Mouse (Mus musculus) cerebellum, postnatal 36 days (tissue): ENCODE measurements around the gene Pde4c.

Experiments
- DNase-seq, 2 experiments: peaks; one replicate each; pipeline ENCODE4 v3.0.0; 2021 to 2022; ENCODE audit warnings: mixed read lengths in 2 of 2

The Pde4c gene

GRCm38 (mm10) chr8:70723486-70724210, at the start of gene Pde4c:
Pde4c (plus strand) TSS chr8:70723720.
- peak in 1 of 2 experiments; percentile 1 for DNase-seq

- peak in 1 of 2 experiments; percentile 24 for DNase-seq
Observed at GRCm38 (mm10) chr8:70674109-70674508, 49.4 kb upstream of the Pde4c start.

- DNase-seq = no peak
Observed at GRCm38 (mm10) chr8:70674716-70675115, 48.8 kb upstream of the Pde4c start.

- DNase-seq = no peak
Observed at GRCm38 (mm10) chr8:70675336-70675735, 48.2 kb upstream of the Pde4c start.

- DNase-seq = no peak
Observed at GRCm38 (mm10) chr8:70677451-70678080, 46.0 kb upstream of the Pde4c start.

- no peak for DNase-seq
Observed at GRCm38 (mm10) chr8:70678679-70679078, 44.8 kb upstream of the Pde4c start.

- DNase-seq = no peak
Observed at GRCm38 (mm10) chr8:70679404-70679803, 44.1 kb upstream of the Pde4c start.

- DNase-seq = no peak
Observed at GRCm38 (mm10) chr8:70680039-70680438, 43.5 kb upstream of the Pde4c start.

GRCm38 (mm10) chr8:70681410-70681809, 42.1 kb upstream of the Pde4c start:
- no peak for DNase-seq

- no peak for DNase-seq
Observed at GRCm38 (mm10) chr8:70682193-70682592, 41.3 kb upstream of the Pde4c start.

GRCm38 (mm10) chr8:70682692-70683091, 40.8 kb upstream of the Pde4c start:
- no peak for DNase-seq

- no peak for DNase-seq
Observed at GRCm38 (mm10) chr8:70684291-70684690, 39.2 kb upstream of the Pde4c start.

GRCm38 (mm10) chr8:70687576-70687975, 35.9 kb upstream of the Pde4c start:
- DNase-seq = peak in 1 of 2 experiments; percentile 34

- DNase-seq = no peak
Observed at GRCm38 (mm10) chr8:70688136-70688535, 35.4 kb upstream of the Pde4c start.

- no peak for DNase-seq
Observed at GRCm38 (mm10) chr8:70689892-70690390, 33.6 kb upstream of the Pde4c start.

GRCm38 (mm10) chr8:70691230-70691629, 32.3 kb upstream of the Pde4c start:
- no peak for DNase-seq

GRCm38 (mm10) chr8:70691727-70692231, 31.7 kb upstream of the Pde4c start:
- no peak for DNase-seq

GRCm38 (mm10) chr8:70693636-70694035, 29.9 kb upstream of the Pde4c start:
- DNase-seq = no peak

GRCm38 (mm10) chr8:70695318-70696018, 28.1 kb upstream of the Pde4c start:
- peak; percentile 61 to 65 for DNase-seq

- peak; percentile 62 to 80 for DNase-seq
Observed at GRCm38 (mm10) chr8:70696019-70696885, 27.3 kb upstream of the Pde4c start.

GRCm38 (mm10) chr8:70696946-70697345, 26.6 kb upstream of the Pde4c start:
- no peak for DNase-seq
